Mouse (Mus musculus): ENCODE measurements around the gene Gm9732. TPM values are rescaled to one million over a fixed set of nuclear protein-coding genes. Genes with fewer than 3 reads are reported as not detected.
"Not testable (repeated sequence)": the region's sequence is repeated elsewhere in the genome, so short reads cannot be mapped to it uniquely, and the experiment has no call there.

Gene Gm9732
- total and polyA plus RNA-seq, 3 experiments: not detected

- H3K79me2 ChIP-seq (replicated peaks; ENCODE audit: control insufficient read depth, insufficient read depth, low read length); intact Hi-C loops (cut with DNase I); H3K27me3 ChIP-seq (ENCODE audit: control insufficient read depth, insufficient read depth, low read length); H3K36me3 ChIP-seq (ENCODE audit: control insufficient read depth, insufficient read depth, low read length); H3K9ac ChIP-seq (ENCODE audit: low read depth, low read length); H3K4me3 ChIP-seq; H3K4me1 ChIP-seq (ENCODE audit: control insufficient read depth, insufficient read depth, low read length); DNase-seq; H3K27ac ChIP-seq: not testable (repeated sequence)
- 76% methylated on average over 3 of the region's 3 CpGs for WGBS
Observed at GRCm38 (mm10) chr14:43269211-43269610, 5.6 kb upstream of the Gm9732 start.

GRCm38 (mm10) chr14:43273161-43273560, 1.7 kb upstream of the Gm9732 start:
- DNase-seq; H3K27ac ChIP-seq; H3K79me2 ChIP-seq (replicated peaks; ENCODE audit: control insufficient read depth, insufficient read depth, low read length); H3K9ac ChIP-seq (ENCODE audit: low read depth, low read length); intact Hi-C loops (cut with DNase I); H3K4me3 ChIP-seq; H3K4me1 ChIP-seq (ENCODE audit: control insufficient read depth, insufficient read depth, low read length); H3K36me3 ChIP-seq (ENCODE audit: control insufficient read depth, insufficient read depth, low read length); H3K27me3 ChIP-seq (ENCODE audit: control insufficient read depth, insufficient read depth, low read length): not testable (repeated sequence)
- WGBS: 63% methylated on average over 1 of the region's 1 CpGs

GRCm38 (mm10) chr14:43275752-43276151, 916 bp downstream of the Gm9732 start:
- H3K36me3 ChIP-seq (ENCODE audit: control insufficient read depth, insufficient read depth, low read length); H3K27ac ChIP-seq; DNase-seq; H3K4me3 ChIP-seq; intact Hi-C loops (cut with DNase I); H3K79me2 ChIP-seq (replicated peaks; ENCODE audit: control insufficient read depth, insufficient read depth, low read length); H3K27me3 ChIP-seq (ENCODE audit: control insufficient read depth, insufficient read depth, low read length); H3K9ac ChIP-seq (ENCODE audit: low read depth, low read length); H3K4me1 ChIP-seq (ENCODE audit: control insufficient read depth, insufficient read depth, low read length): not testable (repeated sequence)
- 68% methylated on average over 1 of the region's 1 CpGs for WGBS

GRCm38 (mm10) chr14:43277468-43277867, 2.6 kb downstream of the Gm9732 start:
- DNase-seq; H3K27me3 ChIP-seq (ENCODE audit: control insufficient read depth, insufficient read depth, low read length); H3K36me3 ChIP-seq (ENCODE audit: control insufficient read depth, insufficient read depth, low read length); H3K27ac ChIP-seq; H3K4me1 ChIP-seq (ENCODE audit: control insufficient read depth, insufficient read depth, low read length); H3K79me2 ChIP-seq (replicated peaks; ENCODE audit: control insufficient read depth, insufficient read depth, low read length); H3K9ac ChIP-seq (ENCODE audit: low read depth, low read length); intact Hi-C loops (cut with DNase I); H3K4me3 ChIP-seq: not testable (repeated sequence)
- WGBS: 42% methylated on average over 2 of the region's 2 CpGs

- H3K4me1 ChIP-seq (ENCODE audit: control insufficient read depth, insufficient read depth, low read length); DNase-seq; H3K79me2 ChIP-seq (replicated peaks; ENCODE audit: control insufficient read depth, insufficient read depth, low read length); H3K27me3 ChIP-seq (ENCODE audit: control insufficient read depth, insufficient read depth, low read length); intact Hi-C loops (cut with DNase I); H3K9ac ChIP-seq (ENCODE audit: low read depth, low read length); H3K27ac ChIP-seq; H3K4me3 ChIP-seq; H3K36me3 ChIP-seq (ENCODE audit: control insufficient read depth, insufficient read depth, low read length): not testable (repeated sequence)
- 47% methylated on average over 4 of the region's 4 CpGs for WGBS
Observed at GRCm38 (mm10) chr14:43278146-43278545, 3.3 kb downstream of the Gm9732 start.

GRCm38 (mm10) chr14:43278681-43279080, 3.8 kb downstream of the Gm9732 start:
- H3K36me3 ChIP-seq (ENCODE audit: control insufficient read depth, insufficient read depth, low read length); H3K4me3 ChIP-seq; intact Hi-C loops (cut with DNase I); DNase-seq; H3K79me2 ChIP-seq (replicated peaks; ENCODE audit: control insufficient read depth, insufficient read depth, low read length); H3K27me3 ChIP-seq (ENCODE audit: control insufficient read depth, insufficient read depth, low read length); H3K27ac ChIP-seq; H3K4me1 ChIP-seq (ENCODE audit: control insufficient read depth, insufficient read depth, low read length); H3K9ac ChIP-seq (ENCODE audit: low read depth, low read length): not testable (repeated sequence)
- WGBS: 85% methylated on average over 3 of the region's 3 CpGs

GRCm38 (mm10) chr14:43293503-43293902, 18.7 kb downstream of the Gm9732 start, which contains the start of gene Gm8127:
TSS of gene Gm8127 (minus strand) at chr14:43293832.
- H3K79me2 ChIP-seq (replicated peaks; ENCODE audit: control insufficient read depth, insufficient read depth, low read length); H3K27me3 ChIP-seq (ENCODE audit: control insufficient read depth, insufficient read depth, low read length); H3K36me3 ChIP-seq (ENCODE audit: control insufficient read depth, insufficient read depth, low read length); H3K4me3 ChIP-seq; intact Hi-C loops (cut with DNase I); H3K9ac ChIP-seq (ENCODE audit: low read depth, low read length); DNase-seq; H3K27ac ChIP-seq; H3K4me1 ChIP-seq (ENCODE audit: control insufficient read depth, insufficient read depth, low read length): not testable (repeated sequence)
- WGBS: 62% methylated on average over 3 of the region's 3 CpGs

GRCm38 (mm10) chr14:43319516-43319915, 44.7 kb downstream of the Gm9732 start:
- DNase-seq; H3K27ac ChIP-seq; H3K27me3 ChIP-seq (ENCODE audit: control insufficient read depth, insufficient read depth, low read length); H3K9ac ChIP-seq (ENCODE audit: low read depth, low read length); H3K36me3 ChIP-seq (ENCODE audit: control insufficient read depth, insufficient read depth, low read length); intact Hi-C loops (cut with DNase I); H3K4me1 ChIP-seq (ENCODE audit: control insufficient read depth, insufficient read depth, low read length); H3K4me3 ChIP-seq; H3K79me2 ChIP-seq (replicated peaks; ENCODE audit: control insufficient read depth, insufficient read depth, low read length): not testable (repeated sequence)

- H3K79me2 ChIP-seq (replicated peaks; ENCODE audit: control insufficient read depth, insufficient read depth, low read length); H3K27me3 ChIP-seq (ENCODE audit: control insufficient read depth, insufficient read depth, low read length); H3K4me1 ChIP-seq (ENCODE audit: control insufficient read depth, insufficient read depth, low read length); intact Hi-C loops (cut with DNase I); H3K4me3 ChIP-seq; H3K36me3 ChIP-seq (ENCODE audit: control insufficient read depth, insufficient read depth, low read length); H3K9ac ChIP-seq (ENCODE audit: low read depth, low read length); H3K27ac ChIP-seq; DNase-seq: not testable (repeated sequence)
- 48% methylated on average over 2 of the region's 2 CpGs for WGBS
Observed at GRCm38 (mm10) chr14:43328603-43329002, 53.8 kb downstream of the Gm9732 start.

GRCm38 (mm10) chr14:43331362-43331880, 56.6 kb downstream of the Gm9732 start:
- H3K79me2 ChIP-seq (replicated peaks; ENCODE audit: control insufficient read depth, insufficient read depth, low read length); H3K9ac ChIP-seq (ENCODE audit: low read depth, low read length); H3K36me3 ChIP-seq (ENCODE audit: control insufficient read depth, insufficient read depth, low read length); intact Hi-C loops (cut with DNase I); H3K4me3 ChIP-seq; H3K27ac ChIP-seq; H3K4me1 ChIP-seq (ENCODE audit: control insufficient read depth, insufficient read depth, low read length); H3K27me3 ChIP-seq (ENCODE audit: control insufficient read depth, insufficient read depth, low read length): not testable (repeated sequence)
- 81% methylated on average over 11 of the region's 11 CpGs for WGBS
- DNase-seq: peak in 1 of 2 experiments; percentile 20

All from heart, adult 2 months (tissue).